Mouse (Mus musculus) MEL (cell line): ENCODE results near the gene Rbp2.

Source experiments
- MXI1 ChIP-seq: IDR thresholded peaks from 2 replicates; pipeline ENCODE4 v1.6.1; 2011; ENCODE audit warnings: mild to moderate bottlenecking, low read depth, low read length, improper control_type of control experiment
- POLR2A ChIP-seq, 2 experiments: IDR thresholded peaks; 2 replicates each; pipeline ENCODE4 v1.6.1; 2011 to 2012; ENCODE audit warnings: low read length in 2 of 2, mild to moderate bottlenecking in 2 of 2, control low read depth in 1 of 2, improper control_type of control experiment in 1 of 2, low read depth in 1 of 2, moderate library complexity in 1 of 2; ENCODE audit not compliant: control insufficient read depth in 1 of 2, insufficient read depth in 1 of 2, poor library complexity in 1 of 2
- TBP ChIP-seq: IDR thresholded peaks from 2 replicates; pipeline ENCODE4 v1.8.0; 2011; ENCODE audit warnings: low read depth, low read length, improper control_type of control experiment
- TCF12 ChIP-seq: IDR thresholded peaks from 2 replicates; pipeline ENCODE4 v1.6.1; 2014; ENCODE audit warnings: low read depth, mild to moderate bottlenecking, inconsistent platforms, low read length, improper control_type of control experiment, moderate library complexity
- UBTF ChIP-seq: IDR thresholded peaks from 2 replicates; pipeline ENCODE4 v1.6.1; 2012; ENCODE audit warnings: low read depth, mild to moderate bottlenecking, inconsistent platforms, low read length, improper control_type of control experiment, moderate library complexity, borderline replicate concordance; ENCODE audit not compliant: insufficient read depth

- TF ChIP-seq MXI1 (no peak), UBTF (no peak), TBP (no peak), POLR2A (IDR thresholded peaks at IDR 0.05; ENCODE audit: control insufficient read depth in 1 of 2, insufficient read depth in 1 of 2, low read depth in 1 of 2, low read length in 2 of 2, poor library complexity in 1 of 2) (no peak), TCF12 (no peak)
These were observed 46.8 kb upstream of the Rbp2 start for GRCm38 (mm10) chr9:98439091-98439490.
